Mouse (Mus musculus): ENCODE results near the gene Gm10721.
"Not testable (repeated sequence)": the region's sequence is repeated elsewhere in the genome, so short reads cannot be mapped to it uniquely, and the experiment has no call there.

Gene Gm10721

DNA sequence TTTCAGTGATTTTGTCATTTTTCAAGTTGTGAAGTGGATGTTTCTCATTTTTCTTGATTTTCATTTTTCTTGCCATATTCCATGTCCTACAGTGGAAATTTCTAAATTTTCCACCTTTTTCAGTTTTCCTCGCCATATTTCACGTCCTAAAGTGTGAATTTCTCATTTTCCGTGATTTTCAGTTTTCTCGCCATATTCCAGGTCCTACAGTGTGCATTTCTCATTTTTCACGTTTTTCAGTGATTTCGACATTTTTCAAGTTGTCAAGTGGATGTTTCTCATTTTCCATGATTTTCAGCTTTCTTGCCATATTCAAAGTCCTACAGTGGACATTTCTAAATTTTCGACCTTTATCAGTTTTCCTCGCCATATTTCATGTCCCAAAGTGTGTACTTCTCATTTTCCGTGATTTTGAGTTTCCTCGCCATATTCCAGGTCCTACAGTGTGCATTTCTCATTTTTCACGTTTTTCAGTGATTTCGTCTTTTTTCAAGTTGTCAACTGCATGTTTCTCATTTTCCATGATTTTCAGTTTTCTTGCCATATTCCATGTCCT, 12.1 kb downstream of the Gm10721 start, which contains the start of gene Gm10717:
Gm10717 (plus strand) TSS at position 506 of the 556 bp plus-strand sequence.
- DNase-seq (ENCODE audit: low read depth, low spot score) = not testable (repeated sequence)

DNA sequence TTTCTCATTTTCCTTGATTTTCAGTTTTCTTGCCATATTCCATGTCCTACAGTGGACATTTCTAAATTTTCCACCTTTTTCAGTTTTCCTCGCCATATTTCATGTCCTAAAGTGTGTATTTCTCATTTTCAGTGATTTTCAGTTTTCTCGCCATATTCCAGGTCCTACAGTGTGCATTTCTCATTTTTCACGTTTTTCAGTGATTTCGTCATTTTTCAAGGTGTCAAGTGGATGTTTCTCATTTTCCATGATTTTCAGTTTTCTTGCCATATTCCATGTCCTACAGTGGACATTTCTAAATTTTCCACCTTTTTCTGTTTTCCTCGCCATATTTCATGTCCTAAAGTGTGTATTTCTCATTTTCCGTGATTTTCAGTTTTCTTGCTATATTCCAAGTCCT, 12.7 kb downstream of the Gm10721 start:
- DNase-seq (ENCODE audit: low read depth, low spot score) = not testable (repeated sequence)

DNA sequence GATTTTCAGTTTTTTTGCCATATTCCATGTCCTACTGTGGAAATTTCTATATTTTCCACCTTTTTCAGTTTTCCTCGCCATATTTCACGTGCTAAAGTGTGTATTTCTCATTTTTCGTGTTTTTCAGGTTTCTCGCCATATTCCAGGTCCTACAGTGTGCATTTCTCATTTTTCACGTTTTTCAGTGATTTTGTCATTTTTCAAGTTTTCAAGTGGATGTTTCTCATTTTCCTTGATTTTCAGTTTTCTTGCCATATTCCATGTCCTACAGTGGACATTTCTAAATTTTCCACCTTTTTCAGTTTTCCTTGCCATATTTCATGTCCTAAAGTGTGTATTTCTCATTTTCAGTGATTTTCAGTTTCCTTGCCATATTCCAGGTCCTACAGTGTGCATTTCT, 13.2 kb downstream of the Gm10721 start:
- DNase-seq (ENCODE audit: low read depth, low spot score) = not testable (repeated sequence)

- DNase-seq (ENCODE audit: low read depth, low spot score) = not testable (repeated sequence)
Observed at GRCm38 (mm10) chr9:3026741-3027140, 13.8 kb downstream of the Gm10721 start.

GRCm38 (mm10) chr9:3027200-3027599, 14.3 kb downstream of the Gm10721 start:
- peak; percentile 58 for DNase-seq (ENCODE audit: low read depth, low spot score)

DNA sequence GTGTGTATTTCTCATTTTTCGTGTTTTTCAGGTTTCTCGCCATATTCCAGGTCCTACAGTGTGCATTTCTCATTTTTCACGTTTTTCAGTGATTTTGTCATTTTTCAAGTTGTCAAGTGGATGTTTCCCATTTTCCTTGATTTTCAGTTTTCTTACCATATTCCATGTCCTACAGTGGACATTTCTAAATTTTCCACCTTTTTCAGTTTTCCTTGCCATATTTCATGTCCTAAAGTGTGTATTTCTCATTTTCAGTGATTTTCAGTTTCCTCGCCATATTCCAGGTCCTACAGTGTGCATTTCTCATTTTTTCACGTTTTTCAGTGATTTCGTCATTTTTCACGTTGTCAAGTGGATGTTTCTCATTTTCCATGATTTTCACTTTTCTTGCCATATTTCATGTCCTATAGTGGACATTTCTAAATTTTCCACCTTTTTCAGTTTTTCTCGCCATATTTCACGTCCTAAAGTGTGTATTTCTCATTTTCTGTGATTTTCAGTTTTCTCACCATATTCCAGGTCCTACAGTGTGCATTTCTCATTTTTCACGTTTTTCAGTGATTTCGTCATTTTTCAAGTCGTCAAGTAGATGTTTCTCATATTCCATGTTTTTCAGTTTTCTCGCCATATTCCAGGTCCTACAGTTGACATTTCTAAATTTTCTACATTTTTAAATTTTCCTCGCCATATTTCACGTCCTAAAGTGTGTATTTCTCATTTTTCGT, 16.5 kb downstream of the Gm10721 start:
- not testable (repeated sequence) for DNase-seq (ENCODE audit: low read depth, low spot score)

- DNase-seq (ENCODE audit: low read depth, low spot score) = peak; percentile 80
Observed at GRCm38 (mm10) chr9:3030677-3031318, 17.9 kb downstream of the Gm10721 start.

DNA sequence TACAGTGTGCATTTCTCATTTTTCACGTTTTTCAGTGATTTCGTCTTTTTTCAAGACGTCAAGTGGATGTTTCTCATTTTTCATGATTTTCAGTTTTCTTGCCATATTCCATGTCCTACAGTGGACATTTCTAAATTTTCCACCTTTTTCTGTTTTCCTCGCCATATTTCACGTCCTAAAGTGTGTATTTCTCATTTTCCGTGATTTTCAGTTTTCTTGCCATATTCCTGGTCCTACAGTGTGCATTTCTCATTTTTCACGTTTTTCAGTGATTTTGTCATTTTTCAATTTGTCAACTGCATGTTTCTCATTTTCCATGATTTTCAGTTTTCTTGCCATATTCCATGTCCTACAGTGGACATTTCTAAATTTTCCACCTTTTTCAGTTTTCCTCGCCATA, 21.4 kb downstream of the Gm10721 start, which contains the start of gene Gm17535:
Gm17535 (plus strand) TSS at position 301 of the 400 bp plus-strand sequence.
- not testable (repeated sequence) for DNase-seq (ENCODE audit: low read depth, low spot score)

- not testable (repeated sequence) for DNase-seq (ENCODE audit: low read depth, low spot score)
Observed at GRCm38 (mm10) chr9:3036577-3036976, 23.6 kb downstream of the Gm10721 start, which contains the start of gene Gm10715. TSS of gene Gm10715 (plus strand) at chr9:3036877.

DNA sequence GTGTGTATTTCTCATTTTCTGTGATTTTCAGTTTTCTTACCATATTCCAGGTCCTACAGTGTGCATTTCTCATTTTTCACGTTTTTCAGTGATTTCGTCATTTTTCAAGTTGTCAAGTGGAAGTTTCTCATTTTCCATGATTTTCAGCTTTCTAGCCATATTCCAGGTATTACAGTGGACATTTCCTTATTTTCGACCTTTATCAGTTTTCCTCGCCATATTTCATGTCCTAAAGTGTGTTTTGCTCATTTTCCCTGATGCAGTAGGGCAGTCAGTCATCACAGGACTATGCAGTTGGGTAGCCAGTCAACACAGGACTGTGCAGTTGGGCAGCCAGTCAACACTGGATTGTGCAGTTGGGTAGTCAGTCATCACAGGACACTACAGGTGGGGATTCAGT, 25.2 kb downstream of the Gm10721 start:
- DNase-seq (ENCODE audit: low read depth, low spot score) = peak; percentile 4
